Mouse (Mus musculus): ENCODE data around the gene Olfr750. TPM values are rescaled to one million over a fixed set of nuclear protein-coding genes. Genes with fewer than 3 reads are reported as not detected.

Gene Olfr750
- polyA plus RNA-seq, 1 experiment from 2014 or later: not detected

Other genes with a start within 250 kb of the Olfr750 start
- gene Tep1, start 203.9 kb downstream of the Olfr750 start, polyA plus RNA-seq (2016; fragmentation: Nextera tagmentation; extraction: Ambion mirVana): 4.5 and 4.9 TPM in 2 replicates
- 0.08 and 0.10 TPM in 2 replicates for gene Klhl33, start 176.9 kb downstream of the Olfr750 start, polyA plus RNA-seq (2016; fragmentation: Nextera tagmentation; extraction: Ambion mirVana)
- gene Osgep, start 149.5 kb downstream of the Olfr750 start, polyA plus RNA-seq (2016; fragmentation: Nextera tagmentation; extraction: Ambion mirVana): 141 TPM in 2 replicates
- 346 and 350 TPM in 2 replicates for gene Apex1, start 149.5 kb downstream of the Olfr750 start, polyA plus RNA-seq (2016; fragmentation: Nextera tagmentation; extraction: Ambion mirVana)
- gene Pip4p1, start 143.6 kb downstream of the Olfr750 start, polyA plus RNA-seq (2016; fragmentation: Nextera tagmentation; extraction: Ambion mirVana): 67.3 and 73.1 TPM in 2 replicates
- gene Pnp, start 143.4 kb downstream of the Olfr750 start, polyA plus RNA-seq (2016; fragmentation: Nextera tagmentation; extraction: Ambion mirVana): 43.8 and 44.3 TPM in 2 replicates
- not detected in 2 replicates for gene Gm49342, start 129.9 kb downstream of the Olfr750 start, polyA plus RNA-seq (2016; fragmentation: Nextera tagmentation; extraction: Ambion mirVana)
- 0.42 and 0.60 TPM in 2 replicates for gene Pnp2, start 118.4 kb downstream of the Olfr750 start, polyA plus RNA-seq (2016; fragmentation: Nextera tagmentation; extraction: Ambion mirVana)
- not detected in 2 replicates for gene Rnase10, start 66.7 kb downstream of the Olfr750 start, polyA plus RNA-seq (2016; fragmentation: Nextera tagmentation; extraction: Ambion mirVana)
- gene Rnase9, start 32.6 kb downstream of the Olfr750 start, polyA plus RNA-seq (2016; fragmentation: Nextera tagmentation; extraction: Ambion mirVana): not detected in 2 replicates
- not detected in 2 replicates for gene Rnase11, start 24.3 kb downstream of the Olfr750 start, polyA plus RNA-seq (2016; fragmentation: Nextera tagmentation; extraction: Ambion mirVana)
- gene Rnase12, start 16.8 kb downstream of the Olfr750 start, polyA plus RNA-seq (2016; fragmentation: Nextera tagmentation; extraction: Ambion mirVana): not detected in 2 replicates
- 8.3 and 9.1 TPM in 2 replicates for gene Rnase4, start 16.6 kb upstream of the Olfr750 start, polyA plus RNA-seq (2016; fragmentation: Nextera tagmentation; extraction: Ambion mirVana)
- 1.6 and 1.7 TPM in 2 replicates for gene Ang, start 16.7 kb upstream of the Olfr750 start, polyA plus RNA-seq (2016; fragmentation: Nextera tagmentation; extraction: Ambion mirVana)
- gene Eddm3b, start 40.0 kb upstream of the Olfr750 start, polyA plus RNA-seq (2016; fragmentation: Nextera tagmentation; extraction: Ambion mirVana): not detected in 2 replicates
- 0.18 and 0.19 TPM in 2 replicates for gene Rnase6, start 49.5 kb upstream of the Olfr750 start, polyA plus RNA-seq (2016; fragmentation: Nextera tagmentation; extraction: Ambion mirVana)
- gene Rnase1, start 72.3 kb upstream of the Olfr750 start, polyA plus RNA-seq (2016; fragmentation: Nextera tagmentation; extraction: Ambion mirVana): not detected in 2 replicates
- gene Rnase2b, start 87.8 kb upstream of the Olfr750 start, polyA plus RNA-seq (2016; fragmentation: Nextera tagmentation; extraction: Ambion mirVana): not detected in 2 replicates
- not detected in 2 replicates for gene Ang2, start 124.7 kb upstream of the Olfr750 start, polyA plus RNA-seq (2016; fragmentation: Nextera tagmentation; extraction: Ambion mirVana)
- gene Ear14, start 129.0 kb upstream of the Olfr750 start, polyA plus RNA-seq (2016; fragmentation: Nextera tagmentation; extraction: Ambion mirVana): not detected in 2 replicates
- gene Rnase2a, start 181.7 kb upstream of the Olfr750 start, polyA plus RNA-seq (2016; fragmentation: Nextera tagmentation; extraction: Ambion mirVana): not detected in 2 replicates

All from forebrain, embryonic 12.5 days (tissue).